Mouse (Mus musculus) embryonic fibroblast, embryonic 13.5 days (primary cell): ENCODE data around the gene Gm10065. TPM values are rescaled to one million over a fixed set of nuclear protein-coding genes. Genes with fewer than 3 reads are reported as not detected.
"Not testable (repeated sequence)": the region's sequence is repeated elsewhere in the genome, so short reads cannot be mapped to it uniquely, and the experiment has no call there.

Experiments used
- H3K27ac ChIP-seq: 2 replicates; pipeline ENCODE4 v1.5.1; 2012; ENCODE audit warnings: low read length, control low read depth, inconsistent platforms; ENCODE audit not compliant: insufficient read depth
- H3K4me1 ChIP-seq: 2 replicates; pipeline ENCODE4 v1.6.1; 2011; ENCODE audit warnings: low read length; ENCODE audit not compliant: control insufficient read depth, insufficient read depth
- H3K4me3 ChIP-seq: 2 replicates; pipeline ENCODE4 v1.5.1; 2011; ENCODE audit warnings: mild to moderate bottlenecking, control low read depth, low read length; ENCODE audit not compliant: insufficient read depth
- CTCF ChIP-seq: IDR thresholded peaks from 2 replicates; pipeline ENCODE4 v1.5.1; 2011; ENCODE audit warnings: mild to moderate bottlenecking, control low read depth, low read length, moderate library complexity, borderline replicate concordance; ENCODE audit not compliant: insufficient read depth
- POLR2A ChIP-seq: IDR thresholded peaks from 2 replicates; pipeline ENCODE4 v1.6.1; 2011; ENCODE audit warnings: low read depth, mild to moderate bottlenecking, control low read depth, low read length, moderate library complexity
- polyA plus RNA-seq: library from polyadenylated mRNA; stranded (reverse); fragments of >200 nt; gene quantifications from 2 replicates; pipeline ENCODE4 v1.2.4, GENCODE M21; 2011; ENCODE audit warnings: low read depth; ENCODE audit not compliant: missing spikeins, insufficient read length

Gene Gm10065
- not detected in 2 replicates for polyA plus RNA-seq

DNA sequence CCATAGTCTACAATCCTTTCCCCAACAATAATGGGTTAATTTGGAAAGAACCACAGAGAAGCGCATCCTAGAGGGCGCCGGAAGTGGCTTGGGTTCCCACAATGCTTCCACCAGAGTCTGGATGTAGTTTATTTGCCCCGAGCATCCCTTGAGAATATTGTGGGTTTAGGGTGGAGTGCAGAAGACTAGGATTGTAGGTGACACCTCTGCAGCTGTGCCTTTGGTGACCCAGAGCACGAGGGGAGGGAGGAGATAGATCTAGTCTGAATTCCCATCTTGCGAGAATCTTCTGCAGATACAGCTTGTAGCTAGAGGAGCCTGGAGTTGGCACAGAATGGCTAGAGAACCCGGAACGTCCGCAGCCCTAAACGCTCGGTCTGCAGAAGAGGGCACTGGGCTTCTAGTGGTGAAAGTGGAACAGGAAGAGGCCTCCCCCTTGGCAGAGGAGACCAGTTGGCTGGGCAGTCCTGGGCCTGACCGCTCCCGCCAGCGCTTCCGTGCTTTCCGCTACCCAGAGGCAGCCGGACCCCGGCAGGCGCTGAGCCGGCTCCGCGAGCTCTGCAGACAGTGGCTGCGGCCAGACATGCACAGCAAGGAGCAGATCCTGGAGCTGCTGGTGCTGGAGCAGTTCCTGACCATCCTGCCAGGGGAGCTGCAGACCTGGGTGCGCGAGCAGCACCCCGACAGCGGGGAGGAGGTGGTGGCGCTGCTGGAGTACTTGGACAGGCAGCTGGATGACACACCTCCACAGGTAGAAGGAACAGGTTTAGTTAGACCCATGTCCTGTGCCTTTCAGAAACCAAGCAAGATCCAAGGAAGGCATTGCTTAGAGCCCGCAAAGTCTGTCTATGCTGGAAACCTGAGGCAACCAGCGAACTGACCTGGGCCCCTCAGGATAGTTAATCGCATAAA is at the start of gene Gm10065, which contains the start of gene Zkscan4:
Gene Gm10065, minus strand, starts transcription at position 683 of the 912 bp plus-strand sequence.
Gene Zkscan4, plus strand, starts transcription at position 149 of the 912 bp plus-strand sequence.
- not testable (repeated sequence) for H3K4me1 ChIP-seq
- TF ChIP-seq POLR2A, result peak; percentile 54; the same call in 1 of the 2 replicates
- Histone ChIP-seq H3K4me3 (peak within 1 kb of the TSS; percentile 60), H3K27ac (peak within 1 kb of the TSS; percentile 44)

DNA sequence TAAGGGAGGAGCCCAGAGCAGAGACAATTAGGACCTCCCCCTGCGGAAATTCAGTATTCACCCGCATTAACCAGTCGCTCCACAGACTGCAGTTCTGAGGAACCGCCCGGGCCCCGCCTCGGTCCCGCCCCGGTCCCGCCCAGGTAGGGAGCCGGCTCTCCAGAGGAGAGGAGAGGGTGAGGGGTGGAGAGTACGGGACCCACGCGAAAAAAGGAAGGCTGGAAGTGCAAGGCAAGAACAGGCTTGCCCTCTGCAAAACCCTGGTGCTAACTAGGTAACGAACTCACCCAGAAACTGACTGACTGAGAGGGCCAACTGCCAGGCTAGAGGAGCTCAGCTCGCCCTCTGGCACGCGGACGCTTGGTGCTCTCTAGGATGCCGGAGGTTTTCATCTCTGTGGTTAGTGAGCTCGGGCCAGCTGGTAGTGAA is 27.0 kb upstream of the Gm10065 start:
- TF ChIP-seq CTCF (no peak), POLR2A (peak; percentile 87)
- Histone ChIP-seq H3K4me1 (no peaks in the 10 kb centered on the region; the same call in 1 of the 2 replicates), H3K4me3 (peak overlapping the region; percentile 77), H3K27ac (peak overlapping the region; percentile 78)

DNA sequence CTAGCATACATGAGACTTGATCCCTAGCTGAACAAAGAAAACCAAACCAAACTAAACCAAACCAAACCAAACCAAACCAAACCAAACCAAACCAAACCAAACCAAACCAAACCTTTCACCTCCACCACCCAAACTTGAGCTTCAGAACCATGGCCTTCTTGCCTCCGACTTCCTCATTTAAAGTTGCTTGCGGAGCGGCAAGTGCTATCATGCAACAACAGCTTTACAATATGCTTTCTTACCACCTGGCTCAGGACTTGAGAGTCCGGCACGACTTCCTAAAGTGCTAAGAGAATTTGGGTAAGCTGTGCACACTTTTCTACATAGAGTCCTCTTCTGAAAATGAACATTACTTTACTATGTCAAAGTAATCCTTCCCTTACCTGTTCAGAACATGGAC is 23.1 kb upstream of the Gm10065 start:
- no peak overlapping the region for H3K4me3 ChIP-seq
- no peak for TF ChIP-seq CTCF
- no peak for TF ChIP-seq POLR2A

DNA sequence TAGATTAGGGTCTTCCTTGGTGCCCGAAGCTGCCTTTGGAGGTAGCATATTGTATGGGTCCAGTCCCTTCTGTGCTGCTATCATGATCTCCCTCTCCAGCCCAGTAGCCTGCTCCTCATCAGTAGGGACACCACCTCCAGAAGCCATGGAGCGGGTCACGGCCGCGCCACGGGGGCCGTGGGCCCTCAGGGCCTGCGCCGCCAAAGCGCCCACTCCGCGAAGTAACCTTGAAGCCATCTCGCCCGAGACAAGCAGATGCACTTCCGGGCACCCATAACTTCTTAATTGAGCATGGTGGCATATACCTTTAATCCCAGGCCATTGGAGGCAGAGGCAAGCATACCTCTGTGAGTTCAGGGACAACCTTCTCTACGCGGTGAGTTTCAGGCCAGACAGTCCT is 21.9 kb upstream of the Gm10065 start, which contains the start of gene Gm11273:
Gene Gm11273, minus strand, starts transcription at position 237 of the 400 bp plus-strand sequence.
- H3K27ac ChIP-seq, H3K4me3 ChIP-seq, H3K4me1 ChIP-seq: not testable (repeated sequence)

More for the DNA sequence above, 23.1 kb upstream of the Gm10065 start:
- Histone ChIP-seq H3K4me1 (no peaks in the 10 kb centered on the region; the same call in 1 of the 2 replicates), H3K27ac (no peak overlapping the region)

DNA sequence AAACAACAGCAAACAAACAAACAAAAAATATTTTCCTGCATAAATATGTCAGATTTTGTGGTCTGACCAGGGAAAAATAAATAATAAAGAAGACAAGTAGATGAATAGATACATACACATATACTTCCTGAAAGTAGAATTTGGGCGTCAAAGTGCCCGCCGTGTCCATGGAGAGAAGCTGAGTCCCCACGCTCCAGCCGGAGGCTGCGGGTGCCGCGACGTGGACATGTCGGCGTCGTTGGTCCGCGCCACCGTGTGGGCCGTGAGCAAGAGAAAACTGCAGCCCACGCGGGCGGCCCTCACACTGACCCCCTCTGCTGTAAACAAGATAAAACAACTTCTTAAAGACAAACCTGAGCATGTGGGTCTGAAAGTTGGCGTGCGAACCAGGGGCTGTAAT is 15.8 kb upstream of the Gm10065 start, which contains the start of gene AK157302:
Gene AK157302, plus strand, starts transcription at position 144 of the 400 bp plus-strand sequence.
- no peak for TF ChIP-seq POLR2A
- TF ChIP-seq CTCF, result no peak
- Histone ChIP-seq H3K27ac (no peak within 1 kb of the TSS), H3K4me1 (no peaks in the 10 kb centered on the region), H3K4me3 (no peak within 1 kb of the TSS)

DNA sequence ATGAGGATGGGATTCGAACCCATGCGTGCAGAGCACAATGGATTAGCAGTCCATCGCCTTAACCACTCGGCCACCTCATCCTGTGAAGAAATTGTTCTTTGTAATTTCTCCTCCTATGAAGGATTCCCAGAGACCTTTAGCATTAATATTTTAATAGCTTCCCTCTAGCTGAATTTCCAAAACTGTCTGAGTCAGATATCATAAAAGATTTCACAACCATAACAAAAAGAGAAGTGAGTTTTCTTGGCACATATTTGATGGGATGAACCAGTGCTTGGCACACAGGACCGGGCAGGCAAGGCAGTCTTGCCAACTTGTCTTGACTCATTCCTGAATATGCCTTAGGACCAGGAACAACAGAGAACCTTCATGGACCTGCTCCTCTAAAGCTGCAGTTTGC is 13.6 kb upstream of the Gm10065 start:
- TF ChIP-seq POLR2A, result no peak
- TF ChIP-seq CTCF, result no peak
- no peak overlapping the region for H3K4me3 ChIP-seq
- no peak overlapping the region for H3K27ac ChIP-seq
- H3K4me1 ChIP-seq, result no peaks in the 10 kb centered on the region

DNA sequence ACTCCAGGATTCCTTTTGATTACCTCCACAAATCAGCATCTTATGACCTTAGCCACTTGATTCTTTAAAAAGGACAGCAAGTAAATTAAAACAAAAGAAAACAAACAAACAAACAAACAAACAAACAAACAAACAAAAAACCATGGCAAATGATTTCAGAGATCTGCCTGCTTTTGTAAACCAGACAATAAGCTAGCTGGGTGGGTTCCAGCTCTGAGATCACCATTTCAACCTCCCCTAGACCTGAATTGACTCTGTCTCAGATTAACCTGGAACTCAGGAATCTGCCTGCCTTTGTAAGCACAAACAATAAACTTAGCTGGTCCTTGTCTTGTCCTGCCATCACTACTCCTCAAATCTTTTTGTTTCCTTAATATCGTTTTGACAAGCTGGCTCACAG is 7.6 kb upstream of the Gm10065 start:
- TF ChIP-seq POLR2A, result no peak
- no peak for TF ChIP-seq CTCF
- Histone ChIP-seq H3K4me1 (no peaks in the 10 kb centered on the region), H3K27ac (no peak overlapping the region)

DNA sequence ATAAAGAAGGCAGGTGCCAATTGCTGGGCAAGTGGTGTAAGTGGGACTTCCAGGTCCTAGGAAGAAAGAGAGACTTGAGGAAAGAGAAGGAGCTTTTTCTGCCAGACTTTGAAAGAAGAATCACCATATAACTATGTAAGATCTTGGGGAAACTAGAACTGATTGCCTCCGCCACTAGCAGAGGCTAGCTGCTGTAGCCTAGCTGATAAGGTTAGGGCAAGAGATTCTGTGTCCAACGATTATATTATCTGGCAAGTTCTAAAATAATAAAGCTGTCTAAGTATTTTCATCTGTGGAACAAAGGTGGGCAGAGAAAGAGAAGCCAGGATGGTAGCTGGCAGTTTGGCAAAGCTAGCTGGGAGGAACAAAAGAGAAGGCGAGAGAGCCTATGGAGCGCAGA is 6.8 kb downstream of the Gm10065 start:
- Histone ChIP-seq H3K4me1 (peaks cover 2% of the 10 kb centered on the region), H3K27ac (no peak overlapping the region), H3K4me3 (no peak overlapping the region)
- TF ChIP-seq POLR2A (no peak), CTCF (no peak)

More for the DNA sequence above, 7.6 kb upstream of the Gm10065 start:
- H3K4me3 ChIP-seq, result no peak overlapping the region

DNA sequence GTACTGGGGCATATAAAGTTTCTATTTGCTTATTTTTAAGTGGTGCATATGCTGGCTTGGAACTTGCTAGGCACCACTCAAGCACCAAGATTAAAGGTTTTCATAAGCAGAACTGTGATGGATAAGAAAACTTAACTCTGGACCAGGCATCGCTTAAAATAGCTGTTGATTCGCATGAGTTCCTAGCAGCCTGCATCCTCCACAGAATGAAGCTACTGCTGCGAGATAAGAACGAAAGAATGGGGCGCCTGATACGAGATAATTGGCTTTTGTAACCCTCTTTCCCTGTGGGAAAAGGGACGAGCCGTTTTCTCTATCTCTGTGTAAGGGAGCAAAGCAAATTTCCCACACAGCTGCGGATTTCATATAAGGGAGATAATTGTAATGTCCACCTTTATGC is 10.1 kb downstream of the Gm10065 start:
- no peak for TF ChIP-seq CTCF
- no peak for TF ChIP-seq POLR2A
- peaks cover 2% of the 10 kb centered on the region for H3K4me1 ChIP-seq
- H3K27ac ChIP-seq, result no peak overlapping the region
- no peak overlapping the region for H3K4me3 ChIP-seq

DNA sequence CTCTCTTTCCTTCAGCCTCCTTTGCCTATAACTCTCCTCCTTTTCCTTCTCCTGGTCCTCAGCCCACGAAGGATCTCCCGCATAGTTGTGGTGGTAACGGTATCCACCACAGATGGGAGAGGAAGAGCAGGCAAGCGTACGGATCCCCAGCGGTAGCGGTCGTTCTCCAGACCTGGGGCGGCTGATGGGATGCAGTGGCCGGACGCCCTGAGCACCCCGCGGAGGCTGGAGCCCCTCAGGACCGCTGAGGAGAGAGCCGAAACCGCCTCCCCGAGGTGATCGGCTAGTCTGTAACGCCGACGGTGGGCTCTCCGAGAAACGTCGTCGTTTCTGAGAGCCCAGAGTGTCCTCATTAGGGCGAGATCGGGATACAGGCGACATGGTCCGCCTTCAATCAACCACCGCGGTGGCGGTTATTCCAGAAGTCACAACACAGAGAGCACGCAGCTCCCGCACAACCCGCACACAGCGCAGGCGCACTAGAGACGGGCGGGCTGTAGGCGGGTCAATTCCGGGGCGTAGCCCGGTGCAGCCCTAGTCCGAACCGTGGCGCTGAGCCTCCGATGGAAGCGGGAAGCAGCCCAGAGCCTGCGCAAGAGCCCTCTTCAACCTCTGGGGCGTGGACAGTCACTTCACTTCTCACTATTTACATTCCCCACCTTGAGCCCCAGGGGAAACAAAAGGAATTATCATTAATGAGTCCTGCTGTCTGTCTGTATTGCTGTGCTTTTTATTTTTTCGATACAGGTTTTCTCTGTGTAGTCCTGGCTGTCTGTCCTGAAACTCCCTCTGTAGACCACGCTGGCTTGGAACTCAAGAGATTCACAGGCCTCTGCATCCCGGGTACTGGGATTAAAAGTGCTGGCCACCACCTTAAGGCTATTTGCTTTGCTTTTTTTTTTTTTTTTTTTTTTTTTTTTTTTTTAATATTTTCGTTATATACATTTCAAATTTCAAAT is 10.9 kb downstream of the Gm10065 start, which contains the start of gene Nkapl:
Gene Nkapl, minus strand, starts transcription at position 449 of the 959 bp plus-strand sequence.
- Histone ChIP-seq H3K4me1 (peaks cover 2% of the 10 kb centered on the region), H3K4me3 (peak within 1 kb of the TSS; percentile 58), H3K27ac (no peak within 1 kb of the TSS)
- TF ChIP-seq CTCF (no peak), POLR2A (peak; percentile 91)
